Mouse (Mus musculus) embryonic facial prominence, embryonic 14.5 days (tissue): ENCODE measurements at regions not wholly inside any gene's neighbourhood (a gene's known extent, or its start where the extent isn't known, plus 50 kb on each side); places are given as distances from the start of the nearest gene placed in this dataset.

Experiments used
- ATAC-seq: fragments of 200-750 bp; cut with Nextera tagmentation; 2 replicates; pipeline ENCODE4 v1.8.0; 2017; ENCODE audit warnings: low read depth, moderate number of reproducible peaks, moderate TSS enrichment
- DNase-seq: peaks from one replicate; pipeline ENCODE4 v3.0.0-alpha.2; 2015; ENCODE audit warnings: low spot score
- H3K27ac ChIP-seq: fragments of 300-500 bp; sonication (generic); replicated peaks from 2 replicates; pipeline ENCODE4 v1.5.1; 2014; ENCODE audit warnings: low read depth, mild to moderate bottlenecking, low read length, moderate library complexity
- H3K27me3 ChIP-seq: fragments of 300-500 bp; sonication (generic); replicated peaks from 2 replicates; pipeline ENCODE4 v1.6.1; 2014; ENCODE audit warnings: low read length; ENCODE audit not compliant: control insufficient read depth, insufficient read depth
- H3K36me3 ChIP-seq: fragments of 300-500 bp; sonication (generic); 2 replicates; pipeline ENCODE4 v1.6.1; 2014; ENCODE audit warnings: low read length, mixed read lengths; ENCODE audit not compliant: control insufficient read depth, insufficient read depth
- H3K4me1 ChIP-seq: fragments of 300-500 bp; sonication (generic); 2 replicates; pipeline ENCODE4 v1.6.1; 2014; ENCODE audit warnings: antibody characterized with exemption, low read length; ENCODE audit not compliant: control insufficient read depth, insufficient read depth
- H3K4me2 ChIP-seq: fragments of 300-500 bp; sonication (generic); 2 replicates; pipeline ENCODE4 v1.6.1; 2014; ENCODE audit warnings: low read depth, mild to moderate bottlenecking, low read length, moderate library complexity, mixed read lengths
- H3K4me3 ChIP-seq: fragments of 300-500 bp; sonication (generic); 2 replicates; pipeline ENCODE4 v1.5.1; 2014; ENCODE audit warnings: low read depth, mild to moderate bottlenecking, low read length
- H3K9ac ChIP-seq: fragments of 300-500 bp; sonication (generic); 2 replicates; pipeline ENCODE4 v1.6.1; 2014; ENCODE audit warnings: low read depth, mild to moderate bottlenecking, low read length, moderate library complexity, mixed read lengths
- H3K9me3 ChIP-seq: fragments of 300-500 bp; sonication (generic); 2 replicates; pipeline ENCODE4 v1.6.1; 2016; ENCODE audit warnings: low read length; ENCODE audit not compliant: control insufficient read depth
- WGBS: fragments of 180-500 bp; shearing (Covaris S2); extraction: QIAGEN DNeasy Blood & Tissue Kit; methylation state at CpG from one replicate; pipeline ENCODE4 v1.1.7; 2014; 5-methylcytosine and 5-hydroxymethylcytosine counted together

DNA sequence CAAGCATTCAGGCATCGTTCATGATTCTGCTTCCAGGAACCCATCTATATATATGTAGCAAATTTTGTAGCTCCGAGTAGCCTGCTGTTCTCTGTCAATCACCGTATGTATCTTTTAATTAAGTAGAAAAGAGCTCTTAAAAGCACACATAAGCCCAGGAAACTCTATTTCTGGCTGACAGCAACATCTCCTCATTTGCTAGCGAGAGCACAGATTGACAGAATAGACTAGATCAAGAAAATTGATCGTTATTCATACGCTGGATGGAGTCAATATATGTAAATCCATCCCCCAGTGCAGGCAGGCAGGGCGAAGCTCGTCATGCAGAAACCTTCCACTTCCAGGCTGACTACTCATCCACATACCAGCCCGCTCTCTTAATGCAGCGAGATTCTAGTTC, 185.6 kb downstream of the Tmem26 start:
- peak overlapping the region; percentile 28; the same call in 1 of the 2 replicates for H3K4me2 ChIP-seq
- 55% methylated on average over 10 of the region's 10 CpGs for WGBS
- DNase-seq, result peak; percentile 40
- H3K36me3 ChIP-seq, result no peaks in the 10 kb centered on the region
- H3K9ac ChIP-seq, result no peak overlapping the region
- H3K9me3 ChIP-seq, result no peaks in the 10 kb centered on the region
- no peak overlapping the region for H3K4me3 ChIP-seq
- no peaks in the 10 kb centered on the region for H3K4me1 ChIP-seq
- H3K27me3 ChIP-seq, result no peaks in the 10 kb centered on the region
- no peak for ATAC-seq
- no peak overlapping the region for H3K27ac ChIP-seq

- WGBS, result 63% methylated on average over 7 of the region's 7 CpGs
- no peak overlapping the region for H3K27ac ChIP-seq
- no peaks in the 10 kb centered on the region for H3K27me3 ChIP-seq
- H3K9ac ChIP-seq, result no peak overlapping the region
- no peaks in the 10 kb centered on the region for H3K36me3 ChIP-seq
- no peak for DNase-seq
- no peaks in the 10 kb centered on the region for H3K4me1 ChIP-seq
- no peak overlapping the region for H3K4me2 ChIP-seq
- no peak for ATAC-seq
- no peaks in the 10 kb centered on the region for H3K9me3 ChIP-seq
- no peak overlapping the region for H3K4me3 ChIP-seq
Measured at GRCm38 (mm10) chr10:68916147-68916546, 192.7 kb downstream of the Tmem26 start.

GRCm38 (mm10) chr10:68935843-68936242, 212.4 kb downstream of the Tmem26 start:
- no peak for ATAC-seq
- 45% methylated on average over 5 of the region's 5 CpGs for WGBS
- Histone ChIP-seq H3K4me3 (no peak overlapping the region), H3K9me3 (no peaks in the 10 kb centered on the region), H3K36me3 (no peaks in the 10 kb centered on the region), H3K9ac (no peak overlapping the region), H3K27ac (no peak overlapping the region), H3K4me1 (no peaks in the 10 kb centered on the region), H3K4me2 (no peak overlapping the region), H3K27me3 (no peaks in the 10 kb centered on the region)
- peak; percentile 95 for DNase-seq

DNA sequence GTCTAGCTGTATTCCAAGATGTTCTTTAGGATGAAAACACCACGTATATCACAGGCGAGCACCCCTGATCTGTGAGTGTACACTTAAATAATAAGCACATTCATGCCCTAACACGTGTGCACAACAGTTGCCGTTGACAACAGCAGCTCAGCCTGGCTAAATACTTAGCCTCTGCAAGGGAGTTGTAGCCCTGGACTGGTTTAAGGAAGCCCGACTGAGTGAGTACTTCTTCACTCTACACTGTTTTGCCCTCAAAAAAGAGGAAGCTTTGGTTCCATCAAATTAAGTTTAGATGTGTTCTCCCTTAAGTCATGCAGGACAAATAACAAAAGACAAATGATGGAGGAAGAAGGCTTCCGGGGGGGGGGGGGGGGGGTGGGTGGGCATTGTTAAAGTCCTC, 208.0 kb upstream of the Rhobtb1 start:
- Histone ChIP-seq H3K4me2 (no peak overlapping the region), H3K27ac (no peak overlapping the region), H3K9me3 (no peaks in the 10 kb centered on the region), H3K4me3 (no peak overlapping the region), H3K9ac (no peak overlapping the region), H3K36me3 (no peaks in the 10 kb centered on the region), H3K4me1 (no peaks in the 10 kb centered on the region), H3K27me3 (no peaks in the 10 kb centered on the region)
- DNase-seq (no peak), ATAC-seq (no peak)
- WGBS, result 78% methylated on average over 5 of the region's 6 CpGs

DNA sequence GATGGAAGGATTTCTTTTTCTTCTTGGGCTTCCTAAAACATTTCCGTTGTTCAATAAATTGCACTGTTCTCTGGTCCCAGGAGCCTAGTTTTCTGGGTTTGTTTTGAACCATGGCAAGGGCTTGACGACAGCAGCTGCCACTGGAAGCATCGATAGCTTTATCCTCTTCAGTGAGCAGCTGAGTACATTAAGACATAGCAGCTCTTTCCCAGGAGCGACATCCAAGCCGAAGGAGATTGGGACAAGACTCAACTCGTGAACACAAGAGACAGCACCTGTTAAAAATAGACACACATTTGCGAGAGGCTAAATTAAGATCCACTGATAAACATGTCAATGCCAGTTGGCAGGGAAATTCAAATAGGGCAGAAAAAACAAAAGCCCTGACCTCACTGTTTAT, 194.7 kb upstream of the Rhobtb1 start:
- 0 out of 2 replicates have a peak, but pooled peaks cover 4% of the 10 kb centered on the region for H3K9me3 ChIP-seq
- WGBS, result 67% methylated on average over 7 of the region's 7 CpGs

DNA sequence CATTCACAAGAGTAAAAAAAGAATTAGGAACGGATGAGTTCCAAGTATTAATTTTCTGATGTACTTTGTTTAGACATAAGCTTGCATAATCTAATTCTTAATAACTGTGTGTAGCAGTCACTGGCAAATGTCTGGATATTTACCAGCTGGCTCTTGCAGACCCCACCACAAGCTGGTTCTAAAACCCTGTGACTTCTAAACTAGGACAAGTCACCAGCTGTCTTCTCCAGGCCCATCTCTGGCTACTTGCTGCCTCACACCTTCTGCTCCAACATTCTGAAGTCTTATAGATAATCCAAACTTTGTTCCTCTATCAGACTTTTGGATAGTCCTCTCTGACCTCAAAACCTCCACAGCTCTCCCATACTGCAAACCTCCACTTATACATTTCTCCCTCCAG, 189.9 kb upstream of the Rhobtb1 start:
- Histone ChIP-seq H3K9me3 (0 out of 2 replicates have a peak, but pooled peaks cover 4% of the 10 kb centered on the region), H3K36me3 (no peaks in the 10 kb centered on the region), H3K4me2 (no peak overlapping the region), H3K27me3 (no peaks in the 10 kb centered on the region), H3K9ac (no peak overlapping the region), H3K27ac (no peak overlapping the region), H3K4me3 (no peak overlapping the region), H3K4me1 (no peaks in the 10 kb centered on the region)
- DNase-seq, result no peak
- WGBS, result 67% methylated on average over 1 of the region's 1 CpGs
- no peak for ATAC-seq

More for the DNA sequence above, 194.7 kb upstream of the Rhobtb1 start:
- H3K36me3 ChIP-seq, result no peaks in the 10 kb centered on the region
- peak; percentile 53 for DNase-seq
- H3K4me3 ChIP-seq, result no peak overlapping the region
- H3K9ac ChIP-seq, result no peak overlapping the region
- H3K4me1 ChIP-seq, result no peaks in the 10 kb centered on the region
- H3K4me2 ChIP-seq, result no peak overlapping the region
- H3K27me3 ChIP-seq, result no peaks in the 10 kb centered on the region
- no peak for ATAC-seq
- no peak overlapping the region for H3K27ac ChIP-seq

DNA sequence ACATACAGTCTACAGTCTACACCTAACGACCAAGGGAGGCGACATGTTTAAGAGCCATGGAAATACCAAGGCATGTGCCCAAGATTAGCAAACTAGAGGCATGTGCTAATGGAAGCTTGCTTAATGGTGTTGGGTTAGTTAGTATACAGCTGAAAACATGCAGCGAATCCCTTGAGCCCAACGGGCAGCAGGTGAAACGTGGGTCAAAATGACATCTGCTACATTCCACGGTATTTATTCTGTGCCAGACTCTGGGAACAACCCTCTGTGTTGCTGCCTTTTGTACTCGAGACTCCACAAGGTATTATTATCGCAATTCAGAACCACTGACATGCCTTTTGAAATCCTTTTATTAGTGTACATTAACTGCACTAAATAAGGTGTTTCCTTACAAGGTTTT, 188.1 kb upstream of the Rhobtb1 start:
- no peaks in the 10 kb centered on the region for H3K4me1 ChIP-seq
- no peak overlapping the region for H3K4me3 ChIP-seq
- H3K9ac ChIP-seq, result no peak overlapping the region
- H3K4me2 ChIP-seq, result no peak overlapping the region
- no peak overlapping the region for H3K27ac ChIP-seq
- ATAC-seq (peak; percentile 68), DNase-seq (peak; percentile 45)
- H3K27me3 ChIP-seq, result no peaks in the 10 kb centered on the region
- H3K9me3 ChIP-seq, result 0 out of 2 replicates have a peak, but pooled peaks cover 4% of the 10 kb centered on the region
- no peaks in the 10 kb centered on the region for H3K36me3 ChIP-seq
- WGBS, result 74% methylated on average over 8 of the region's 8 CpGs

- no peak for ATAC-seq
- H3K9ac ChIP-seq, result no peak overlapping the region
- 100% methylated on average over 1 of the region's 1 CpGs for WGBS
Measured at GRCm38 (mm10) chr10:68965271-68965670, 186.0 kb upstream of the Rhobtb1 start.

More at GRCm38 (mm10) chr10:68965271-68965670, 186.0 kb upstream of the Rhobtb1 start:
- Histone ChIP-seq H3K36me3 (no peaks in the 10 kb centered on the region), H3K9me3 (0 out of 2 replicates have a peak, but pooled peaks cover 3% of the 10 kb centered on the region), H3K4me3 (no peak overlapping the region), H3K27ac (no peak overlapping the region), H3K4me2 (no peak overlapping the region), H3K4me1 (no peaks in the 10 kb centered on the region), H3K27me3 (no peaks in the 10 kb centered on the region)
- no peak for DNase-seq
